Mouse (Mus musculus): ENCODE measurements around the gene Serpini1. TPM values are rescaled to one million over a fixed set of nuclear protein-coding genes. Genes with fewer than 3 reads are reported as not detected.

Serpini1 gene
- polyA plus RNA-seq (2012; ENCODE audit: low replicate concordance): 0.06 and 0.23 TPM in 2 replicates

DNA sequence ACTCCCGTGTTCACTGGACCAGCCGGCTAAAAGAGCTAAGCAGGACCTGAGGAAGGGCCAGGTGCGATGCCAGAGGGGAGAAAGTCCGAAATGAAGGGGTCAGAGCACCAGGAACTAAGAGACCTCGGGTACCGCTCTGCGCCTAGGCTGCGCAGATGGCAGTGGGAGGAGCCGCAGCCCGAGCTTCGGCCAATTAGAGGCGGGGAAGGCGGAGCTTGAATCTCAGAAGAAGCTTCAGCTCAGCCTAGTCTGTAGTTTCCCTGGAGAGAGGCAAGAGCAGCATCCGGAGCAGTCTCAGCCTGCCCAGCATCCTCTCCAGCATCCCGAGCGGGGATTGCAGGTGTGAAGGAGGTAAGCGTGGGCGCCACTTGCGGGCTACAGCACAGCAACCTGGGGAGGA, at the start of gene Serpini1:
Serpini1 (plus strand) TSS at position 256 of the 400 bp plus-strand sequence.

DNA sequence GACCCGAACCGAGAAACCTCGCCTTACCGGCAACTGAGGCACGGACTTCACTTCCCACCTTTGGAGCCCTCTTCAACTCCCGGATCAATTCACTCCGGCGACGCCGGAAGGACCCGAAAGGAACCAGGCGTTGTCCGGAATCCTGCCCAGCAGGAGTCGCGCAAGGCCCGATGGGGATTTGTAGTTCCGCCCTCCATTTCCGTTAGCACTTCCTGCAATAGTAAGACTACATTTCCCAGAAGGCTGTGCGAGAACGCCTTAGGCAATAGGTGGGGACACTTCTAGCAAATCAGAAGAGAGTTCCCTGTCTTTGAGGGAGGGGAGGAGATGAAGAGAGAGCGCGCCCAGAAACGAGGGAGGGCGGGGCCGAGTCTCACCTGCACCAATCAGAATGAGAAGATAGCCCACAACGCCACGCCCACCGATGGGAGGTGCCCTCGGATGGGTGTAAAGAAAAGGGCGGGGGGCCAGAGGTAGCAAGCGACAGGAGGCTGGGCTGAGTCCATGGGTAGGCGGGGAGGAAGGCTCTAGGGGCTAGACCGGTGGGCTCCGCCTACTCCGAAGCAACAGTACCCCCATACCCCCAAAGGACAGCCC, 554 bp upstream of the Serpini1 start, which contains the start of gene Pdcd10:
Pdcd10 (minus strand) TSS at position 162 of the 597 bp plus-strand sequence.

Other genes with a start within 250 kb of the Serpini1 start
- gene Wdr49, start 75.4 kb upstream of the Serpini1 start, polyA plus RNA-seq (2012; ENCODE audit: low replicate concordance): not detected in 2 replicates
- 2.2 TPM in 1 of 2 replicates, not detected in the other for gene Pdcd10, start 691 bp upstream of the Serpini1 start, polyA plus RNA-seq (2012; ENCODE audit: low replicate concordance)
- not detected in 2 replicates for gene Gm29133, start 190.7 kb downstream of the Serpini1 start, polyA plus RNA-seq (2012; ENCODE audit: low replicate concordance)